Mouse (Mus musculus): Measurements from ENCODE around the gene Dhx58. TPM values are rescaled to one million over a fixed set of nuclear protein-coding genes. Genes with fewer than 3 reads are reported as not detected.

The Dhx58 gene
- polyA plus RNA-seq (2012; rRNA removed) (3.2 and 3.9 TPM in 2 replicates), polyA plus RNA-seq (2014; fragmentation: Nextera tagmentation; extraction: Ambion mirVana) (2.2 and 2.3 TPM in 2 replicates)

- Histone ChIP-seq H3K4me1 (ENCODE audit: control insufficient read depth, insufficient read depth, low read length) (peaks cover 5% of the 10 kb centered on the region; the same call in 1 of the 2 replicates), H3K9me3 (ENCODE audit: control insufficient read depth, low read length) (no peaks in the 10 kb centered on the region), H3K27me3 (ENCODE audit: control insufficient read depth, insufficient read depth, low read length) (no peaks in the 10 kb centered on the region), H3K9ac (ENCODE audit: low read depth, low read length, severe bottlenecking) (no peak within 1 kb of the TSS), H3K27ac (replicated peaks; ENCODE audit: low read depth, low read length) (no peak within 1 kb of the TSS), H3K4me3 (replicated peaks; ENCODE audit: low read length) (no peak within 1 kb of the TSS), H3K36me3 (ENCODE audit: control insufficient read depth, insufficient read depth, low read length) (peaks cover 48% of the 10 kb centered on the region), H3K4me2 (replicated peaks; ENCODE audit: low read depth, low read length, severe bottlenecking) (no peak within 1 kb of the TSS)
- no peak for ATAC-seq (ENCODE audit: low FRiP score, low read depth)
- DNase-seq (ENCODE audit: low spot score) = no peak
- TF ChIP-seq POLR2A (IDR thresholded peaks at IDR 0.05; ENCODE audit: borderline replicate concordance, extremely low read depth, insufficient read depth, insufficient read length) = no peak
- WGBS = 55% methylated on average over 7 of the region's 7 CpGs
Measured at GRCm38 (mm10) chr11:100703851-100704531, at the start of gene Dhx58. Dhx58 (minus strand) TSS chr11:100704271.

DNA sequence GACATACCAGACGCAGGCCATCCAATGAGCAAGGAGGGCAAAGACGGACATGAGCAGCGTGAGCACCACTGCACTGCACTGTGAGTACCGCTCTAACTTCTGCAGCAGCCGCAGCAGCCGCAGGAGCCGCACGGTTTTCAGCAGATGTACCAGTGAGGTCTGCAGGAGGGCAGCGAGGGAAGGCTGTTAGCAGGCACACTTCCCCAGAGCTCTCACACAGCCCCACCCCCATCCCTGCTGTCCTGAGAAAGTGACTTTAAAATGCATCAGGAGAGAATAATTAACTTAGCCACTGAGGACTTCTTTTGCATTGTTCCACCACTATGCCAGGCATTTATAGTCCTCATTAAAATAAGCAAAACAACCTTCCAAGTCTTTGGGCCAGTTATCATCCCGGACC is 48.2 kb upstream of the Dhx58 start:
- H3K27me3 ChIP-seq (ENCODE audit: control insufficient read depth, insufficient read depth, low read length) = no peaks in the 10 kb centered on the region
- no peaks in the 10 kb centered on the region for H3K36me3 ChIP-seq (ENCODE audit: control insufficient read depth, insufficient read depth, low read length)
- H3K4me1 ChIP-seq (ENCODE audit: control insufficient read depth, insufficient read depth, low read length) = no peaks in the 10 kb centered on the region
- no peak for TF ChIP-seq POLR2A (IDR thresholded peaks at IDR 0.05; ENCODE audit: borderline replicate concordance, extremely low read depth, insufficient read depth, insufficient read length)
- 23% methylated on average over 10 of the region's 10 CpGs for WGBS
- ATAC-seq (ENCODE audit: low FRiP score, low read depth) (no peak), DNase-seq (ENCODE audit: low spot score) (no peak)
- H3K4me3 ChIP-seq (replicated peaks; ENCODE audit: low read length) = no peak overlapping the region
- no peak overlapping the region for H3K27ac ChIP-seq (replicated peaks; ENCODE audit: low read depth, low read length)
- H3K4me2 ChIP-seq (replicated peaks; ENCODE audit: low read depth, low read length, severe bottlenecking) = no peak overlapping the region
- H3K9me3 ChIP-seq (ENCODE audit: control insufficient read depth, low read length) = no peaks in the 10 kb centered on the region
- no peak overlapping the region for H3K9ac ChIP-seq (ENCODE audit: low read depth, low read length, severe bottlenecking)

DNA sequence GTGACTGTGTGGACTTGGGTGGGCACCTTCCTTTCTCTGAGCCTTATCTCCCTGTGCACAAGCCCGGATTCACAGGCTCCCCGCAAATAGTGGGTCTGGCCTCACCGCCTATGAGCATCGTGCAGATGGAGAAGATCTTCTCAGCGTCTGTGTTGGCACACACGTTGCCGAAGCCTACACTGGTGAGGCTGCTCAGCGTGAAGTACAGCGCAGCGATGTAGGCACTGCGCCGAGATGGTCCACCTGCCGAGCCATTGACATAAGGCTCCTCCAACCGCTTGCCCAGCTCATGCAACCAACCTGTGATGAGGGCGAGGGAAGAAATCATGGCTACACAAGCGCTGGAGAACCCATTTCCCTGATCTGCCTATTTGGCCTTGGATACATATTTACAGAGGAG is 46.1 kb upstream of the Dhx58 start:
- H3K27ac ChIP-seq (replicated peaks; ENCODE audit: low read depth, low read length) = no peak overlapping the region
- H3K4me2 ChIP-seq (replicated peaks; ENCODE audit: low read depth, low read length, severe bottlenecking) = no peak overlapping the region
- no peak for TF ChIP-seq POLR2A (IDR thresholded peaks at IDR 0.05; ENCODE audit: borderline replicate concordance, extremely low read depth, insufficient read depth, insufficient read length)
- H3K9ac ChIP-seq (ENCODE audit: low read depth, low read length, severe bottlenecking) = no peak overlapping the region
- DNase-seq (ENCODE audit: low spot score) (no peak), ATAC-seq (ENCODE audit: low FRiP score, low read depth) (no peak)
- H3K4me3 ChIP-seq (replicated peaks; ENCODE audit: low read length) = no peak overlapping the region
- H3K9me3 ChIP-seq (ENCODE audit: control insufficient read depth, low read length) = no peaks in the 10 kb centered on the region
- WGBS = 91% methylated on average over 16 of the region's 16 CpGs
- no peaks in the 10 kb centered on the region for H3K4me1 ChIP-seq (ENCODE audit: control insufficient read depth, insufficient read depth, low read length)
- no peaks in the 10 kb centered on the region for H3K27me3 ChIP-seq (ENCODE audit: control insufficient read depth, insufficient read depth, low read length)
- no peaks in the 10 kb centered on the region for H3K36me3 ChIP-seq (ENCODE audit: control insufficient read depth, insufficient read depth, low read length)

DNA sequence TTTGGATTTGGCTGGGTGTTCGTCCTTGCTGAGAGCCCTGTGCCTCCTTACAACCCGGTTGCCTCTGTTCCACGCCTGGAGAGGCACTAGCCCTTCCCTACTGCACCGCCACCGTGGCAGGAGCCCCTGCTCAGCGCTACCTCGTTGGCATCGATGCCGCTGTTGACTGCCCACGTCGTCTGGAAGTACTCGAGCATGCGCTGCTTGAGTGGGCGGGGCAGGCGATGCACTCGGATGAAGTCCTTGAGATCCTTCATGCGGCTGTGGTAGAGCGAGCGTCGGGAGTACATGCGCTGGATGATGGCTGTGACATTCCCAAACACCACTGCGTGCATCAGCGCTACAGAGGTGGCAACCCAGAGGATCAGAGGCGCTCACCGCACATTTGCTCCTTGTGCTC is 45.4 kb upstream of the Dhx58 start:
- Histone ChIP-seq H3K4me2 (replicated peaks; ENCODE audit: low read depth, low read length, severe bottlenecking) (no peak overlapping the region), H3K27ac (replicated peaks; ENCODE audit: low read depth, low read length) (no peak overlapping the region), H3K9me3 (ENCODE audit: control insufficient read depth, low read length) (no peaks in the 10 kb centered on the region), H3K9ac (ENCODE audit: low read depth, low read length, severe bottlenecking) (no peak overlapping the region), H3K4me1 (ENCODE audit: control insufficient read depth, insufficient read depth, low read length) (no peaks in the 10 kb centered on the region), H3K36me3 (ENCODE audit: control insufficient read depth, insufficient read depth, low read length) (no peaks in the 10 kb centered on the region), H3K4me3 (replicated peaks; ENCODE audit: low read length) (no peak overlapping the region), H3K27me3 (ENCODE audit: control insufficient read depth, insufficient read depth, low read length) (no peaks in the 10 kb centered on the region)
- DNase-seq (ENCODE audit: low spot score) (no peak), ATAC-seq (ENCODE audit: low FRiP score, low read depth) (no peak)
- no peak for TF ChIP-seq POLR2A (IDR thresholded peaks at IDR 0.05; ENCODE audit: borderline replicate concordance, extremely low read depth, insufficient read depth, insufficient read length)
- WGBS = 52% methylated on average over 25 of the region's 25 CpGs

- 72% methylated on average over 4 of the region's 4 CpGs for WGBS
Measured at GRCm38 (mm10) chr11:100748620-100749019, 44.5 kb upstream of the Dhx58 start.

More at GRCm38 (mm10) chr11:100748620-100749019, 44.5 kb upstream of the Dhx58 start:
- DNase-seq (ENCODE audit: low spot score) (no peak), ATAC-seq (ENCODE audit: low FRiP score, low read depth) (no peak)
- H3K4me2 ChIP-seq (replicated peaks; ENCODE audit: low read depth, low read length, severe bottlenecking) = no peak overlapping the region
- no peak overlapping the region for H3K27ac ChIP-seq (replicated peaks; ENCODE audit: low read depth, low read length)
- H3K4me3 ChIP-seq (replicated peaks; ENCODE audit: low read length) = no peak overlapping the region
- TF ChIP-seq POLR2A (IDR thresholded peaks at IDR 0.05; ENCODE audit: borderline replicate concordance, extremely low read depth, insufficient read depth, insufficient read length) = no peak
- no peaks in the 10 kb centered on the region for H3K9me3 ChIP-seq (ENCODE audit: control insufficient read depth, low read length)
- H3K27me3 ChIP-seq (ENCODE audit: control insufficient read depth, insufficient read depth, low read length) = no peaks in the 10 kb centered on the region
- no peaks in the 10 kb centered on the region for H3K36me3 ChIP-seq (ENCODE audit: control insufficient read depth, insufficient read depth, low read length)
- H3K4me1 ChIP-seq (ENCODE audit: control insufficient read depth, insufficient read depth, low read length) = no peaks in the 10 kb centered on the region
- H3K9ac ChIP-seq (ENCODE audit: low read depth, low read length, severe bottlenecking) = no peak overlapping the region
